Mouse (Mus musculus) bone marrow macrophage, adult 2 months (primary cell): ENCODE results near the gene Pxk.

Experiments
- CTCF ChIP-seq: IDR thresholded peaks from 2 replicates; pipeline ENCODE4 v1.5.1; 2012; ENCODE audit warnings: low read depth, mild to moderate bottlenecking, low read length, moderate library complexity
- POLR2A ChIP-seq: IDR thresholded peaks from 2 replicates; pipeline ENCODE4 v1.6.1; 2012; ENCODE audit warnings: mild to moderate bottlenecking, low read depth, low read length, borderline replicate concordance

- no peak for TF ChIP-seq CTCF
- no peak for TF ChIP-seq POLR2A
These were observed 108.3 kb downstream of the Pxk start for GRCm38 (mm10) chr14:8206179-8206910.
